Mouse (Mus musculus): ENCODE measurements at regions not wholly inside any gene's neighbourhood (a gene's known extent, or its start where the extent isn't known, plus 50 kb on each side); places are given as distances from the start of the nearest gene placed in this dataset. TPM values are rescaled to one million over a fixed set of nuclear protein-coding genes. Genes with fewer than 3 reads are reported as not detected.
A peak's percentile ranks its signal among the peaks of the same experiment; 100 is the strongest.

DNA sequence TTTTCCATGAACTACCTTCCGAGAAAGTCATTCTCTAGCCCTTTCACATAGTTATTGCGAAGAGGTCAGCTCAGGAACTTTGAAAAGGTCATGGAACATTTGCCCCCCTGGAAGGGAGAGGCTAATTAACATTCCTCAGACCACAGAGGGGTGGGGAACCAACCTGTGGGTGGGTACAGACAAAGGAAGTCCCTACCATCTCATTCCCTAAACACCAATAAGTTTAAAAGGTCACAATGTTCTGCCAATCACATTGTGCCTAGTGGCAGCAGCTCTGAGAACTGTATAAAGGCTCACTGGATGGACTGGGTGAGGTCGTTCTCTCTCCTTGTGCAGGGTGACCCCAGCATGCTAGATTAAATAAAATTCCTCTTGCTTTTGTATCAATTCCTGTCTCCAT, 64.8 kb upstream of the Ccdc85a start:
- Histone ChIP-seq H3K4me1 (no peaks in the 10 kb centered on the region), H3K4me2 (no peak overlapping the region), H3K27ac (no peak overlapping the region), H3K4me3 (no peak overlapping the region), H3K9me3 (replicated peaks) (no peaks in the 10 kb centered on the region), H3K9ac (no peak overlapping the region), H3K27me3 (replicated peaks) (no peaks in the 10 kb centered on the region), H3K36me3 (no peaks in the 10 kb centered on the region)
- WGBS (ENCODE audit: insufficient replicate concordance): 52% methylated on average over 3 of the region's 3 CpGs
- no peak for ATAC-seq

DNA sequence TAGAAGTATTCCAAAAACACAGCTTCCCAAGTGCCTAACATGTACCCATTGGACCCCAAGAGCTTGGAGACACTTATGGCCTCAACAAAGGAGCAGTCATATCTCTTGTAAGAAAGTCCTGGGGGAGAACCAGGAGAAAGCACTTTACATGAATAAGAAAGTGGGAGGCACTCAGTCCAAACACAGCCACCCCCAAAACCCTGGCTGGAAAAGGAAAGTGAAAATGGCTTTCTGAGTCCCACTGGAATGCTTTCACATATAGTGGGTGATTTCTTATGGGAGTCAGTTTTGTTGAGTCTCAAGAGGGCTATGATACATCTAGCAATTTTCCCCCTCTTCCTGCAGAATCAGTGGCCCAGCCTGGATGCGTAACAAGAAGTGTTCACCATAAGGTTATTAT, 55.0 kb upstream of the Ccdc85a start:
- no peak overlapping the region for H3K9ac ChIP-seq
- H3K27ac ChIP-seq: no peak overlapping the region
- no peaks in the 10 kb centered on the region for H3K4me1 ChIP-seq
- H3K36me3 ChIP-seq: no peaks in the 10 kb centered on the region
- 71% methylated on average over 1 of the region's 1 CpGs for WGBS (ENCODE audit: insufficient replicate concordance)
- no peaks in the 10 kb centered on the region for H3K9me3 ChIP-seq (replicated peaks)
- H3K27me3 ChIP-seq (replicated peaks): no peaks in the 10 kb centered on the region
- H3K4me3 ChIP-seq: no peak overlapping the region
- ATAC-seq: no peak
- H3K4me2 ChIP-seq: no peak overlapping the region

DNA sequence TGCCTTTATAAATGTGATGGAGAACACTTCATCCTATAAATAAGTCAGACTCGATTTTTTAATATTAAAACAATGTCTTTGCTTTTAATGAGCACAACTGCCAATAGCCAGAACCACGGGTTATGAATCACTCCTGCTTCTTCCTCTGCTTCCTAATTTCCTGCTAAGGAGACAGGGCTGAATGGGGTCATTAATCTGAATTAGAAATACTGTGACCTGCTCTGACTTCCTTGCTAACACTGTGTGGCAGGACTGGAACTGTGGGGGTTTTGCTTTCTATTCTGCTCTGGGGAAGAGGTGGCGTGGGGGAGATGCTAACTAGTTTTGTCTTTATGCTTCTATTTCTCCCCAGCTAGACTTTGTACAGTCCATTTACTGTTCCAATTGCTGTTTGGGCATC, 52.6 kb upstream of the Ccdc85a start:
- no peak overlapping the region for H3K4me2 ChIP-seq
- H3K27ac ChIP-seq: no peak overlapping the region
- H3K4me1 ChIP-seq: no peaks in the 10 kb centered on the region
- no peak overlapping the region for H3K4me3 ChIP-seq
- 37% methylated on average over 3 of the region's 3 CpGs for WGBS (ENCODE audit: insufficient replicate concordance)
- no peaks in the 10 kb centered on the region for H3K27me3 ChIP-seq (replicated peaks)
- H3K9ac ChIP-seq: no peak overlapping the region
- no peak for ATAC-seq
- no peaks in the 10 kb centered on the region for H3K9me3 ChIP-seq (replicated peaks)
- no peaks in the 10 kb centered on the region for H3K36me3 ChIP-seq

MicroRNAs in the stretch of these regions (microRNA counts, 519-probe panel; counts per million panel counts)
- microRNA mmu-miR-216a (582 counts per million, percentile 70 among the panel's probes with 10 or more counts), microRNA mmu-miR-216b (582 counts per million, percentile 70 among the panel's probes with 10 or more counts), microRNA mmu-miR-217 (582 counts per million, percentile 70 among the panel's probes with 10 or more counts)

Small RNA genes lying in the stretch of these regions (microRNA-seq; reads per million reads assigned to microRNA genes)
- 2.1 reads per million for gene Mir216a
- gene Mir216b: not detected
- gene Mir216c: not detected
- 11.2 reads per million, percentile 23 among the genes with 10 or more reads in this experiment for gene Mir217

Measured in liver, embryonic 12.5 days (tissue).